Mouse (Mus musculus) G1E (cell line): ENCODE data around the gene Ppp2r1a.

Source experiments
- CTCF ChIP-seq: IDR thresholded peaks from 2 replicates; pipeline ENCODE4 v1.5.1; 2012; ENCODE audit warnings: low read depth, low read length, inconsistent platforms, mixed read lengths
- GATA1 ChIP-seq: IDR thresholded peaks from 2 replicates; pipeline ENCODE4 v1.6.1; 2012; ENCODE audit warnings: borderline replicate concordance, low read length, inconsistent platforms, mixed read lengths
- POLR2AphosphoS5 ChIP-seq: IDR thresholded peaks from 2 replicates; pipeline ENCODE4 v1.6.1; 2012; ENCODE audit warnings: low read depth, low read length, inconsistent platforms; ENCODE audit not compliant: insufficient replicate concordance
- TAL1 ChIP-seq: conservative IDR thresholded peaks from 2 replicates; pipeline ENCODE4 v1.6.1; 2012; ENCODE audit warnings: low read depth, low read length, inconsistent platforms, mixed read lengths

DNA sequence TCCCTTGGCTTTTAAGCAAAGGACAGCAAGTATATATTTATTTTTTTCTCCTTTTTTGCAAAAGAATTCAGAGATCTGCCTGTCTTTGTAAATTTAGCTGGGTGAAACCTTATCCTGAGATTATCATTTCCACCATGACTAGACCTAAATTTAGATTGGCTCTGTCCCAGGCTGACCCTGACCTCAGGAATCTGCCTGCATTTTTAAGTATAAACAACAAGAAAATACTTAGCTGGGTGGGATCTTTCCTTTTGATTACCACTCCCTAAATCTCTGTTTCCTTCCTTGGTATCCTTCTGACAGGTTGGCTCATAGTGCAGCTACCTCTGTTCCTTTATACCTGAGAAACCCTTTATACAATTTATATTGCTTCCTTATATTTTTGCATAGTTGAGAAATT lies 21.6 kb downstream of the Ppp2r1a start:
- TF ChIP-seq CTCF (no peak), GATA1 (no peak), POLR2AphosphoS5 (no peak), TAL1 (no peak)
